Mouse (Mus musculus): Measurements from ENCODE around the gene Shd.

DNA sequence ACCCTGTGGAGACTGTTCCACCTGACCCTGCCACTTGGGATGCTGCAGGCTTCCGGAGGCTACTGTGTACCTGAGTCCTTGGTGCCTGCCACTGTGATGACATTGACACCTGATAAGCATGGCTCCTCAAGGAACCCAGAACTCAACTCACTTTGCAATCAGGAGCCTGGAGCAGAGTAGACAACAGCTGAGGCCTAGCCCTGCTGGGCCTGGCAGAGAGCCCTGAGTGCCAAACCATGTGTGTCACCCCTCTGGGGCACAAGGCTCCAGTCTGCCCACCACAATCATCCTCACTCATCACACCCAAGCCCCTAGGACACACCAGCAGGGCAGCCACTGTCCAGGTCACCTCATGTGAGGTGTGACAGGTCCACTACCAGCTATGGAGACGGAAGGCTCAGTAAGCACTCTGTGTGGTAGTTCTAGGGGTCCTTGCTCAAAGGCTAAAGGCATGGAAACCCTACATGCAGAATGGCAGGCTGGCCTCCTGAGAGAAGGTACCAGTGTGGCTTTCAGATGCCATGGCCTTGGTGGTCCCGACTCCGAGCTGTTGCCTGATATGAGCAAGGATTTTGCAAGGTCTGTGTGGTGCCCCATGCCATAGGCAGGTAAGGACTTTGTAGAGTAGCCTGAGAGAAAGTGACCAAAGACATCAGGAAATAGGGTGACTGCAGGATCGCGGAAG, 50.3 kb downstream of the Shd start:
- TF ChIP-seq CTCF (IDR thresholded peaks at IDR 0.05; ENCODE audit: extremely low read depth, insufficient read depth, insufficient read length, insufficient replicate concordance) (no peak), POLR2A (IDR thresholded peaks at IDR 0.05; ENCODE audit: low read depth, low read length) (no peak)

All from spleen, adult 2 months (tissue).